Mouse (Mus musculus) liver, embryonic 14.5 days (tissue): Measurements from ENCODE around the gene Cnot1. TPM values are rescaled to one million over a fixed set of nuclear protein-coding genes. Genes with fewer than 3 reads are reported as not detected.

Source experiments
- ATAC-seq: fragments of 200-750 bp; cut with Nextera tagmentation; 2 replicates; pipeline ENCODE4 v1.8.0; 2017; ENCODE audit warnings: moderate number of reproducible peaks, mild to moderate bottlenecking, moderate library complexity; ENCODE audit not compliant: insufficient read depth
- DNase-seq, 3 experiments: peaks; one replicate each; pipeline ENCODE4 v3.0.0-alpha.2; 2012 to 2013; ENCODE audit warnings: low read depth in 3 of 3, low spot score in 3 of 3
- H3K27ac ChIP-seq: fragments of 300-500 bp; sonication (generic); 2 replicates; pipeline ENCODE4 v1.5.1; 2014; ENCODE audit warnings: moderate library complexity, mild to moderate bottlenecking, control low read depth, inconsistent platforms
- H3K27me3 ChIP-seq: fragments of 300-500 bp; sonication (generic); 2 replicates; pipeline ENCODE4 v1.6.1; 2014; ENCODE audit warnings: mild to moderate bottlenecking, low read length, moderate library complexity; ENCODE audit not compliant: control insufficient read depth, insufficient read depth
- H3K36me3 ChIP-seq: fragments of 300-500 bp; sonication (generic); replicated peaks from 2 replicates; pipeline ENCODE4 v1.6.1; 2014; ENCODE audit warnings: low read depth; ENCODE audit not compliant: control insufficient read depth, insufficient read depth
- H3K4me1 ChIP-seq, 2 experiments: fragments of 200-500 bp in 1 of 2; fragments of 300-500 bp in 1 of 2; sonication (generic) in 1 of 2; replicated peaks; 2 replicates each; pipeline ENCODE4 v1.6.1; 2012 to 2014; ENCODE audit warnings: antibody characterized with exemption in 1 of 2, inconsistent platforms in 1 of 2, low read length in 1 of 2; ENCODE audit not compliant: control insufficient read depth in 2 of 2, insufficient read depth in 2 of 2
- H3K4me2 ChIP-seq: fragments of 300-500 bp; sonication (generic); 2 replicates; pipeline ENCODE4 v1.6.1; 2014; ENCODE audit warnings: low read depth, mild to moderate bottlenecking, control low read depth, moderate library complexity
- H3K4me3 ChIP-seq, 2 experiments: fragments of 200-500 bp in 1 of 2; fragments of 300-500 bp in 1 of 2; sonication (generic) in 1 of 2; 2 replicates each; pipeline ENCODE4 v1.5.1; 2012 to 2014; ENCODE audit warnings: low read depth in 2 of 2, low read length in 2 of 2, mild to moderate bottlenecking in 2 of 2, control low read depth in 1 of 2, inconsistent platforms in 1 of 2, moderate library complexity in 1 of 2; ENCODE audit not compliant: insufficient read depth in 1 of 2
- H3K9ac ChIP-seq: fragments of 300-500 bp; sonication (generic); replicated peaks from 2 replicates; pipeline ENCODE4 v1.6.1; 2014; ENCODE audit warnings: mild to moderate bottlenecking, control low read depth, moderate library complexity
- H3K9me3 ChIP-seq: fragments of 300-500 bp; sonication (generic); 2 replicates; pipeline ENCODE4 v1.6.1; 2016; ENCODE audit warnings: low read length, mixed read lengths; ENCODE audit not compliant: control insufficient read depth
- CTCF ChIP-seq: IDR thresholded peaks from 2 replicates; pipeline ENCODE4 v1.5.1; 2016; ENCODE audit warnings: antibody characterized with exemption, low read depth, control low read depth
- EP300 ChIP-seq: IDR thresholded peaks from 2 replicates; pipeline ENCODE4 v1.6.1; 2016; ENCODE audit warnings: antibody characterized with exemption, low read depth
- WGBS: fragments of 180-500 bp; shearing (Covaris S2); extraction: QIAGEN DNeasy Blood & Tissue Kit; methylation state at CpG from one replicate; pipeline ENCODE4 v1.1.7; 2014; ENCODE audit not compliant: insufficient replicate concordance; 5-methylcytosine and 5-hydroxymethylcytosine counted together
- polyA plus RNA-seq, 2 experiments: library from polyadenylated mRNA; depleted of rRNA in 1 of 2; stranded (reverse) in 1 of 2; unstranded in 1 of 2; fragments of >200 nt; fragmentation: Nextera tagmentation in 1 of 2; extraction: Ambion mirVana in 1 of 2; gene quantifications; 2 replicates each; pipeline versions ENCODE4 v1.2.1 to v1.2.3; 2012 to 2014

Cnot1 gene
- polyA plus RNA-seq, 2 experiments: 33.1 to 41.8 TPM

DNA sequence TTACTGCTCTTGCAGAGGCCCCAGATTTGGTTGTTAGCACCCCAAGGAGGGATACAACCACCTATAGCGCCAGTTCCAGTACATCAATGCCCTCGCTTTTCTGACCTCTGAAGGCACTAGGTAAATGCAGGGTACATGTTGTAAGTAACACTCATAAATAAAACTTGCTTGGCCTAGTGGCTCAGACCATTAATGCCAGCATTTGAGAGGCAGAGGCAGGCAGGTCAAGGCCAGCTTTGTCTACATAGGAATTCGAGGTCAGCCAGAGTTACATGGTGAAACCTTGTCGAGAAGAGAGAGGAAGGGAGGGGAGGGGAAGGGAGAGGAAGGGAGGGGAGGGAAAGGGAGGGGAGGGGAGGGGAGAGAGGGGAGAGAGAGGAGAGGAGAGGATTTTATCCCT is 21.7 kb downstream of the Cnot1 start:
- Histone ChIP-seq H3K27me3 (no peaks in the 10 kb centered on the region), H3K27ac (no peak overlapping the region), H3K4me1 (no peaks in the 10 kb centered on the region), H3K9ac (no peak overlapping the region), H3K36me3 (peaks cover 51% of the 10 kb centered on the region), H3K4me3 (no peak overlapping the region), H3K4me2 (no peak overlapping the region), H3K9me3 (no peaks in the 10 kb centered on the region)
- no peak for DNase-seq
- TF ChIP-seq EP300 (no peak), CTCF (no peak)
- no peak for ATAC-seq
- 79% methylated on average over 3 of the region's 4 CpGs for WGBS

GRCm38 (mm10) chr8:95782628-95783027 is 24.6 kb downstream of the Cnot1 start:
- Histone ChIP-seq H3K36me3 (peaks cover 51% of the 10 kb centered on the region), H3K27me3 (no peaks in the 10 kb centered on the region), H3K4me1 (no peaks in the 10 kb centered on the region), H3K4me2 (no peak overlapping the region), H3K4me3 (no peak overlapping the region), H3K9ac (no peak overlapping the region), H3K27ac (no peak overlapping the region), H3K9me3 (no peaks in the 10 kb centered on the region)
- DNase-seq (no peak), ATAC-seq (no peak)
- TF ChIP-seq CTCF (no peak), EP300 (no peak)

- H3K36me3 ChIP-seq: peaks cover 43% of the 10 kb centered on the region
- no peak for DNase-seq
- H3K9me3 ChIP-seq: no peaks in the 10 kb centered on the region
- H3K4me3 ChIP-seq: no peak overlapping the region
- H3K27ac ChIP-seq: no peak overlapping the region
- H3K27me3 ChIP-seq: no peaks in the 10 kb centered on the region
- H3K4me1 ChIP-seq: no peaks in the 10 kb centered on the region
- TF ChIP-seq EP300: no peak
- no peak for TF ChIP-seq CTCF
- H3K9ac ChIP-seq: no peak overlapping the region
- H3K4me2 ChIP-seq: no peak overlapping the region
- ATAC-seq: no peak
- WGBS: 86% methylated on average over 2 of the region's 2 CpGs
Measured at GRCm38 (mm10) chr8:95781775-95782174, 25.5 kb downstream of the Cnot1 start.

DNA sequence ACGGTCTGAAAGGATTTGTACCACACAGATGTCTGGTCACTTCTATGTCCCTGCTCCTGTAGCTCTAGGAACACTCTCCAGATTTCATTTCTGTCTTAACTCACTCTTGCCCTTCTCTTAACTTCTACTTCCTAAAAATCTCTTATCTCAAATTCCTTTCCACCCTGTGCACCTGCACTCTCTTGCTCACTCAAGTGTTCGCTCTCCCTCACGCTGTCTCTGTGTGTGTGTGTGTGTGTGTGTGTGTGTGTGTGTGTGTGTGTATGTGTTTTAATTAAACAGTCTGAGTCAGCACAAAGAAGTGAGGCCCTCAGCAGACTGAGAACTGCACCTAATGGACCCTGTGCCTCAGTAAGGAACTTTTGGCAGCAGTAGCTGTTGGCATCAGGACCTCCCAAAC is 26.2 kb downstream of the Cnot1 start:
- Histone ChIP-seq H3K9ac (no peak overlapping the region), H3K36me3 (peaks cover 37% of the 10 kb centered on the region), H3K27ac (no peak overlapping the region), H3K4me2 (no peak overlapping the region), H3K4me1 (no peaks in the 10 kb centered on the region), H3K27me3 (no peaks in the 10 kb centered on the region), H3K9me3 (no peaks in the 10 kb centered on the region), H3K4me3 (no peak overlapping the region)
- TF ChIP-seq EP300 (no peak), CTCF (no peak)
- DNase-seq (no peak), ATAC-seq (no peak)
- 89% methylated on average over 3 of the region's 3 CpGs for WGBS

GRCm38 (mm10) chr8:95764133-95764532 is 43.1 kb downstream of the Cnot1 start:
- no peak overlapping the region for H3K4me2 ChIP-seq
- no peaks in the 10 kb centered on the region for H3K9me3 ChIP-seq
- H3K36me3 ChIP-seq: peaks cover 86% of the 10 kb centered on the region
- H3K9ac ChIP-seq: no peak overlapping the region
- no peak for TF ChIP-seq CTCF
- no peak for TF ChIP-seq EP300
- 82% methylated on average over 1 of the region's 1 CpGs for WGBS
- H3K27me3 ChIP-seq: no peaks in the 10 kb centered on the region
- no peak for DNase-seq
- no peak for ATAC-seq
- H3K27ac ChIP-seq: no peak overlapping the region
- H3K4me1 ChIP-seq: peaks cover 0 to 3% of the 10 kb centered on the region in 2 experiments; a peak in 1 of 4 replicates
- no peak overlapping the region for H3K4me3 ChIP-seq
